Mouse (Mus musculus) urinary bladder, postnatal 10 days (tissue): ENCODE measurements around the gene Nxnl1.

Experiments
- DNase-seq: peaks from one replicate; pipeline ENCODE4 v3.0.0; 2022; ENCODE audit warnings: low spot score

Nxnl1 gene

GRCm38 (mm10) chr8:71515043-71515442 lies 51.4 kb downstream of the Nxnl1 start:
- no peak for DNase-seq

- DNase-seq: no peak
Measured at GRCm38 (mm10) chr8:71513018-71513754, 53.2 kb downstream of the Nxnl1 start.

GRCm38 (mm10) chr8:71511644-71512043 lies 54.8 kb downstream of the Nxnl1 start, which contains the start of gene Plvap:
Plvap (minus strand) TSS chr8:71511752.
- DNase-seq: no peak
